Mouse (Mus musculus) cerebellum, postnatal 25 days (tissue): ENCODE data around the gene Nphp1.
A peak's percentile ranks its signal among the peaks of the same experiment; 100 is the strongest.

Source experiments
- DNase-seq, 2 experiments: peaks; one replicate each; pipeline ENCODE4 v3.0.0; 2021; ENCODE audit warnings: mixed read lengths in 2 of 2

The Nphp1 gene

GRCm38 (mm10) chr2:127788440-127789116, at the start of gene Nphp1:
Gene Nphp1 (minus strand): TSS chr2:127788897.
- peak; percentile 88 to 91 for DNase-seq

GRCm38 (mm10) chr2:127832833-127833190, 44.1 kb upstream of the Nphp1 start:
- no peak for DNase-seq

- no peak for DNase-seq
Measured at GRCm38 (mm10) chr2:127832103-127832832, 43.6 kb upstream of the Nphp1 start.

GRCm38 (mm10) chr2:127831401-127832102, 42.9 kb upstream of the Nphp1 start, which contains the start of gene Bub1:
Gene Bub1 (minus strand): TSS chr2:127831865.
- DNase-seq = peak; percentile 95 to 99

- DNase-seq = peak; percentile 94 to 95
Measured at GRCm38 (mm10) chr2:127791919-127792603, 3.4 kb upstream of the Nphp1 start, which contains the start of gene Mtln. Gene Mtln (minus strand): TSS chr2:127792488.

GRCm38 (mm10) chr2:127789651-127790270, 1.1 kb upstream of the Nphp1 start:
- no peak for DNase-seq

GRCm38 (mm10) chr2:127789138-127789537, 441 bp upstream of the Nphp1 start:
- no peak for DNase-seq

GRCm38 (mm10) chr2:127787226-127787625, 1.5 kb downstream of the Nphp1 start:
- DNase-seq = no peak

- no peak for DNase-seq
Measured at GRCm38 (mm10) chr2:127778451-127778850, 10.2 kb downstream of the Nphp1 start.

GRCm38 (mm10) chr2:127775013-127775412, 13.7 kb downstream of the Nphp1 start:
- DNase-seq = no peak

- no peak for DNase-seq
Measured at GRCm38 (mm10) chr2:127774578-127774941, 14.1 kb downstream of the Nphp1 start.

- DNase-seq = no peak
Measured at GRCm38 (mm10) chr2:127773938-127774577, 14.6 kb downstream of the Nphp1 start.

- DNase-seq = no peak
Measured at GRCm38 (mm10) chr2:127761587-127761986, 27.1 kb downstream of the Nphp1 start.

- no peak for DNase-seq
Measured at GRCm38 (mm10) chr2:127760429-127761000, 28.2 kb downstream of the Nphp1 start.

GRCm38 (mm10) chr2:127760014-127760413, 28.7 kb downstream of the Nphp1 start:
- no peak for DNase-seq

- DNase-seq = peak; percentile 37 to 44
Measured at GRCm38 (mm10) chr2:127759157-127759880, 29.4 kb downstream of the Nphp1 start.

GRCm38 (mm10) chr2:127757171-127757570, 31.5 kb downstream of the Nphp1 start:
- peak; percentile 86 to 88 for DNase-seq

GRCm38 (mm10) chr2:127754113-127754512, 34.6 kb downstream of the Nphp1 start:
- DNase-seq = no peak

GRCm38 (mm10) chr2:127751849-127752610, 36.7 kb downstream of the Nphp1 start:
- DNase-seq = peak in 1 of 2 experiments; percentile 31

GRCm38 (mm10) chr2:127749376-127749775, 39.3 kb downstream of the Nphp1 start:
- no peak for DNase-seq
